Mouse (Mus musculus) limb, embryonic 11.5 days (tissue): ENCODE results near the gene Trmt10c. TPM values are rescaled to one million over a fixed set of nuclear protein-coding genes. Genes with fewer than 3 reads are reported as not detected.

Experiments used
- ATAC-seq: fragments of 200-750 bp; cut with Nextera tagmentation; 2 replicates; pipeline ENCODE4 v1.8.0; 2017; ENCODE audit warnings: low read depth; ENCODE audit not compliant: insufficient number of reproducible peaks, low FRiP score, low TSS enrichment
- DNase-seq: peaks from one replicate; pipeline ENCODE4 v3.0.0-alpha.2; 2015; ENCODE audit warnings: low spot score
- H3K27ac ChIP-seq: fragments of 300-500 bp; sonication (generic); replicated peaks from 2 replicates; pipeline ENCODE4 v1.5.1; 2014; ENCODE audit warnings: low read depth, mild to moderate bottlenecking, low read length
- H3K27me3 ChIP-seq: fragments of 300-500 bp; sonication (generic); 2 replicates; pipeline ENCODE4 v1.6.1; 2014; ENCODE audit warnings: mild to moderate bottlenecking, low read length, mixed read lengths; ENCODE audit not compliant: control insufficient read depth, insufficient read depth
- H3K36me3 ChIP-seq: fragments of 300-500 bp; sonication (generic); 2 replicates; pipeline ENCODE4 v1.6.1; 2014; ENCODE audit warnings: mild to moderate bottlenecking, low read length, moderate library complexity, mixed read lengths; ENCODE audit not compliant: control insufficient read depth, insufficient read depth
- H3K4me1 ChIP-seq: fragments of 300-500 bp; sonication (generic); 2 replicates; pipeline ENCODE4 v1.6.1; 2014; ENCODE audit warnings: low read length, mixed read lengths; ENCODE audit not compliant: control insufficient read depth, insufficient read depth
- H3K4me2 ChIP-seq: fragments of 300-500 bp; sonication (generic); 2 replicates; pipeline ENCODE4 v1.6.1; 2014; ENCODE audit warnings: low read depth, mild to moderate bottlenecking, moderate library complexity; ENCODE audit not compliant: severe bottlenecking
- H3K4me3 ChIP-seq: fragments of 300-500 bp; sonication (generic); 2 replicates; pipeline ENCODE4 v1.5.1; 2014; ENCODE audit warnings: low read depth, low read length
- H3K9ac ChIP-seq: fragments of 300-500 bp; sonication (generic); 2 replicates; pipeline ENCODE4 v1.6.1; 2014; ENCODE audit warnings: mild to moderate bottlenecking, low read length
- H3K9me3 ChIP-seq: fragments of 300-500 bp; sonication (generic); 2 replicates; pipeline ENCODE4 v1.6.1; 2016; ENCODE audit warnings: low read length; ENCODE audit not compliant: control insufficient read depth
- WGBS: fragments of 180-500 bp; shearing (Covaris S2); extraction: QIAGEN DNeasy Blood & Tissue Kit; methylation state at CpG from one replicate; pipeline ENCODE4 v1.1.7; 2014; 5-methylcytosine and 5-hydroxymethylcytosine counted together
- polyA plus RNA-seq: library from polyadenylated mRNA; unstranded; fragments of >200 nt; fragmentation: Nextera tagmentation; extraction: Ambion mirVana; gene quantifications from 2 replicates; pipeline ENCODE4 v1.2.1, GENCODE M21; 2014

Gene Trmt10c
- polyA plus RNA-seq, 1 experiment from 2014 or later: 35.7 TPM

GRCm38 (mm10) chr16:56029661-56030082, 7.9 kb downstream of the Trmt10c start, which contains the start of gene Pcnp:
Pcnp (minus strand) TSS chr16:56029739.
- Histone ChIP-seq H3K4me3 (peak within 1 kb of the TSS; percentile 98), H3K27me3 (no peaks in the 10 kb centered on the region), H3K9ac (peak within 1 kb of the TSS; percentile 94), H3K36me3 (peaks cover 8% of the 10 kb centered on the region), H3K4me1 (peaks cover 7% of the 10 kb centered on the region), H3K9me3 (no peaks in the 10 kb centered on the region), H3K4me2 (peak within 1 kb of the TSS; percentile 54), H3K27ac (peak within 1 kb of the TSS; percentile 51)
- ATAC-seq (peak; percentile 100), DNase-seq (peak; percentile 99)
- under 1% methylated on average over 39 of the region's 39 CpGs for WGBS

- peak overlapping the region; percentile 98 for H3K4me3 ChIP-seq
- peak overlapping the region; percentile 54 for H3K4me2 ChIP-seq
- no peaks in the 10 kb centered on the region for H3K9me3 ChIP-seq
- WGBS: under 1% methylated on average over 57 of the region's 62 CpGs
- H3K9ac ChIP-seq: peak overlapping the region; percentile 94
- peak overlapping the region; percentile 51 for H3K27ac ChIP-seq
- H3K36me3 ChIP-seq: peaks cover 6% of the 10 kb centered on the region
- ATAC-seq (peak; percentile 78), DNase-seq (no peak)
- no peaks in the 10 kb centered on the region for H3K27me3 ChIP-seq
- H3K4me1 ChIP-seq: peaks cover 7% of the 10 kb centered on the region
Observed at GRCm38 (mm10) chr16:56028722-56029551, 8.7 kb downstream of the Trmt10c start.

GRCm38 (mm10) chr16:56027854-56028629, 9.6 kb downstream of the Trmt10c start:
- 56% methylated on average over 12 of the region's 12 CpGs for WGBS
- peak overlapping the region; percentile 98 for H3K4me3 ChIP-seq
- peak overlapping the region; percentile 94 for H3K9ac ChIP-seq

GRCm38 (mm10) chr16:56019660-56020059, 18.0 kb downstream of the Trmt10c start:
- WGBS: 96% methylated on average over 7 of the region's 7 CpGs

More at GRCm38 (mm10) chr16:56027854-56028629, 9.6 kb downstream of the Trmt10c start:
- ATAC-seq (no peak), DNase-seq (no peak)
- peaks cover 5% of the 10 kb centered on the region; the same call in 1 of the 2 replicates for H3K36me3 ChIP-seq
- H3K9me3 ChIP-seq: no peaks in the 10 kb centered on the region
- H3K4me2 ChIP-seq: peak overlapping the region; percentile 54
- H3K27me3 ChIP-seq: no peaks in the 10 kb centered on the region
- no peak overlapping the region for H3K27ac ChIP-seq
- peaks cover 7% of the 10 kb centered on the region for H3K4me1 ChIP-seq

GRCm38 (mm10) chr16:56014076-56014475, 23.5 kb downstream of the Trmt10c start:
- DNase-seq: no peak
- no peaks in the 10 kb centered on the region for H3K27me3 ChIP-seq
- H3K4me3 ChIP-seq: no peak overlapping the region
- H3K4me1 ChIP-seq: no peaks in the 10 kb centered on the region
- no peak overlapping the region for H3K9ac ChIP-seq
- H3K9me3 ChIP-seq: no peaks in the 10 kb centered on the region
- WGBS: 92% methylated on average over 7 of the region's 7 CpGs
- peaks cover 17% of the 10 kb centered on the region for H3K36me3 ChIP-seq
- H3K27ac ChIP-seq: no peak overlapping the region
- no peak overlapping the region for H3K4me2 ChIP-seq
- ATAC-seq: no peak

More at GRCm38 (mm10) chr16:56019660-56020059, 18.0 kb downstream of the Trmt10c start:
- Histone ChIP-seq H3K4me2 (no peak overlapping the region), H3K4me3 (no peak overlapping the region), H3K27me3 (no peaks in the 10 kb centered on the region), H3K9me3 (no peaks in the 10 kb centered on the region), H3K36me3 (peaks cover 19% of the 10 kb centered on the region), H3K27ac (no peak overlapping the region), H3K9ac (no peak overlapping the region), H3K4me1 (no peaks in the 10 kb centered on the region)
- ATAC-seq (no peak), DNase-seq (no peak)

- DNase-seq (no peak), ATAC-seq (no peak)
- no peak overlapping the region for H3K27ac ChIP-seq
- H3K4me2 ChIP-seq: no peak overlapping the region
- H3K4me3 ChIP-seq: no peak overlapping the region
- H3K27me3 ChIP-seq: no peaks in the 10 kb centered on the region
- no peak overlapping the region for H3K9ac ChIP-seq
- no peaks in the 10 kb centered on the region for H3K9me3 ChIP-seq
- peaks cover 10% of the 10 kb centered on the region; the same call in 1 of the 2 replicates for H3K36me3 ChIP-seq
- 88% methylated on average over 10 of the region's 10 CpGs for WGBS
- no peaks in the 10 kb centered on the region for H3K4me1 ChIP-seq
Observed at GRCm38 (mm10) chr16:56012789-56013743, 24.6 kb downstream of the Trmt10c start.

GRCm38 (mm10) chr16:56008862-56009261, 28.8 kb downstream of the Trmt10c start:
- no peak for ATAC-seq
- Histone ChIP-seq H3K9ac (no peak overlapping the region), H3K27me3 (no peaks in the 10 kb centered on the region), H3K4me2 (no peak overlapping the region), H3K36me3 (peaks cover 13% of the 10 kb centered on the region; the same call in 1 of the 2 replicates), H3K9me3 (no peaks in the 10 kb centered on the region), H3K27ac (no peak overlapping the region), H3K4me3 (no peak overlapping the region), H3K4me1 (no peaks in the 10 kb centered on the region)
- WGBS: 96% methylated on average over 1 of the region's 1 CpGs
- DNase-seq: no peak
